Mouse (Mus musculus): Measurements from ENCODE around the gene Plpp1.

The Plpp1 gene

GRCm38 (mm10) chr13:112860911-112861310 lies 60.3 kb downstream of the Plpp1 start:
- no peak for DNase-seq (ENCODE audit: low read depth)

GRCm38 (mm10) chr13:112861825-112862306 lies 61.3 kb downstream of the Plpp1 start:
- peak; percentile 49 for DNase-seq (ENCODE audit: low read depth)

- no peak for DNase-seq (ENCODE audit: low read depth)
Observed at GRCm38 (mm10) chr13:112862342-112862741, 61.8 kb downstream of the Plpp1 start.

- DNase-seq (ENCODE audit: low read depth) = no peak
Observed at GRCm38 (mm10) chr13:112862978-112863677, 62.5 kb downstream of the Plpp1 start.

- DNase-seq (ENCODE audit: low read depth) = no peak
Observed at GRCm38 (mm10) chr13:112866782-112867181, 66.2 kb downstream of the Plpp1 start.

- DNase-seq (ENCODE audit: low read depth) = no peak
Observed at GRCm38 (mm10) chr13:112867381-112867780, 66.8 kb downstream of the Plpp1 start.

GRCm38 (mm10) chr13:112870039-112870690 lies 69.6 kb downstream of the Plpp1 start:
- no peak for DNase-seq (ENCODE audit: low read depth)

GRCm38 (mm10) chr13:112871500-112872266 lies 71.1 kb downstream of the Plpp1 start:
- no peak for DNase-seq (ENCODE audit: low read depth)

- DNase-seq (ENCODE audit: low read depth) = no peak
Observed at GRCm38 (mm10) chr13:112887234-112887633, 86.6 kb downstream of the Plpp1 start.

GRCm38 (mm10) chr13:112902176-112902575 lies 101.6 kb downstream of the Plpp1 start:
- no peak for DNase-seq (ENCODE audit: low read depth)

- no peak for DNase-seq (ENCODE audit: low read depth)
Observed at GRCm38 (mm10) chr13:112909663-112910062, 109.1 kb downstream of the Plpp1 start.

GRCm38 (mm10) chr13:112910434-112910833 lies 109.8 kb downstream of the Plpp1 start:
- no peak for DNase-seq (ENCODE audit: low read depth)
